Mouse (Mus musculus) heart, embryonic 11.5 days (tissue): Measurements from ENCODE around the gene Abhd4. TPM values are rescaled to one million over a fixed set of nuclear protein-coding genes. Genes with fewer than 3 reads are reported as not detected.
"Not testable (repeated sequence)": the region's sequence is repeated elsewhere in the genome, so short reads cannot be mapped to it uniquely, and the experiment has no call there.

Experiments used
- ATAC-seq: fragments of 200-750 bp; cut with Nextera tagmentation; replicated peaks from 2 replicates; pipeline ENCODE4 v1.8.0; 2017; ENCODE audit warnings: moderate library complexity; ENCODE audit not compliant: insufficient number of reproducible peaks, low FRiP score, low TSS enrichment
- H3K27ac ChIP-seq: fragments of 300-500 bp; sonication (generic); 2 replicates; pipeline ENCODE4 v1.5.1; 2014; ENCODE audit warnings: mild to moderate bottlenecking, low read depth, low read length
- H3K27me3 ChIP-seq: fragments of 300-500 bp; sonication (generic); 2 replicates; pipeline ENCODE4 v1.6.1; 2014; ENCODE audit warnings: mild to moderate bottlenecking, low read length, mixed read lengths; ENCODE audit not compliant: control insufficient read depth, insufficient read depth
- H3K36me3 ChIP-seq: fragments of 300-500 bp; sonication (generic); 2 replicates; pipeline ENCODE4 v1.6.1; 2014; ENCODE audit warnings: mild to moderate bottlenecking, low read length, moderate library complexity, mixed read lengths; ENCODE audit not compliant: control insufficient read depth, insufficient read depth
- H3K4me1 ChIP-seq: fragments of 300-500 bp; sonication (generic); 2 replicates; pipeline ENCODE4 v1.6.1; 2014; ENCODE audit warnings: low read length; ENCODE audit not compliant: control insufficient read depth, insufficient read depth
- H3K4me2 ChIP-seq: fragments of 300-500 bp; sonication (generic); 2 replicates; pipeline ENCODE4 v1.6.1; 2014; ENCODE audit warnings: mild to moderate bottlenecking, moderate library complexity
- H3K4me3 ChIP-seq: fragments of 300-500 bp; sonication (generic); 2 replicates; pipeline ENCODE4 v1.5.1; 2014; ENCODE audit warnings: low read depth, low read length
- H3K9ac ChIP-seq: fragments of 300-500 bp; sonication (generic); 2 replicates; pipeline ENCODE4 v1.6.1; 2014; ENCODE audit warnings: mild to moderate bottlenecking, low read depth, low read length, moderate library complexity
- H3K9me3 ChIP-seq: fragments of 300-500 bp; sonication (generic); replicated peaks from 2 replicates; pipeline ENCODE4 v1.6.1; 2016; ENCODE audit warnings: low read length; ENCODE audit not compliant: control insufficient read depth
- WGBS: fragments of 180-500 bp; shearing (Covaris S2); extraction: QIAGEN DNeasy Blood & Tissue Kit; methylation state at CpG from one replicate; pipeline ENCODE4 v1.1.7; 2014; ENCODE audit not compliant: insufficient replicate concordance; 5-methylcytosine and 5-hydroxymethylcytosine counted together
- polyA plus RNA-seq: library from polyadenylated mRNA; unstranded; fragments of >200 nt; fragmentation: Nextera tagmentation; extraction: Ambion mirVana; gene quantifications from 2 replicates; pipeline ENCODE4 v1.2.1, GENCODE M21; 2014

The Abhd4 gene
- polyA plus RNA-seq, 1 experiment from 2014 or later = 97.3 TPM

DNA sequence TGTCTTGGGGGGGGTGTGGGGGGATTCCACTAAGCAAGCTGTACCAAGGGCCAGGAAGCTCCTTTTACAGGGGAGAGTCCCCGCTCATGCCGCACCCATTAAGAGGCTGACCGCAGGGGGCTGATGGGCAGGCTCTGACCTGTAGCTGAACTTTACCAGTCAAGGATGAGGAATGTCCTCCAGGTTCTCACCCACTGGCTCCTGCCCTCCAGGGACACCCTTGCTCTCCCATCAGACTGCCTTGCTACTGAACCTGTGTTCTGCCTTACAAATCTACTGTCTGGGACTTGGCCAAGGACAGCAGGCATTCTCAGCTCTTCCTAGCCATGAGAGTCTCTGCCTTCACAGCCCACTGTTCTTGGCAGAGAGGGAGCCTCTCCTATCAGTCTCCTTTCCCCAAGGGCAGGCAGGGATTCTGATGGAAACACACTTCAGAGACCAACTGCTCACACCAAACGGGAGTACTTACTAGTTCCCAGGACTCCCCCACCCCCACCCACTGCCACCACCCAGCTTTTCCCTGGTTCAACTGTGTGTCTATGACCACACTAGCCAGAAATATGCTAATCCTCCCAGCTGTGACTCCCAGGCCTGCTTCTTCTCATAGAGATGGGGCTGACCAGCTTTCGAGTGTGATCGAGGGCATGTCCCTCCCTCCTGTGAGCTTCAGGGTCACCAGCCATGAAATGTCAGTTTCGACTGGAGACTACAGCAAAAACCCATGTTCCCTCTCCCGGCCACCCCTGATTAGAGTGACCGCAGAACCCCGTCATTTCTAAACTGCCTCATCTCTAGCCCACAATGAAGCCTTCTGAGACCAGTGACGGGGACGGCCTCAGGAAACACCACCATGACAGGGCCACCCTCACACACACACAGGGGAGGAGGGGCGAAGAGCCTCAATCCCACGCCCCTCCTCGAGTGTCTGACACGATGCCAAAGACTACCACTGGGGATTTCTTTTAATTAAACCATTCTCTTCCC, 29.2 kb upstream of the Abhd4 start:
- Histone ChIP-seq H3K4me3 (no peak overlapping the region), H3K4me2 (no peak overlapping the region; the same call in 1 of the 2 replicates), H3K36me3 (no peaks in the 10 kb centered on the region), H3K9me3 (no peaks in the 10 kb centered on the region), H3K4me1 (peaks cover 34% of the 10 kb centered on the region), H3K27me3 (peaks cover 2% of the 10 kb centered on the region; the same call in 1 of the 2 replicates), H3K9ac (0 out of 2 replicates have a peak overlapping the region, but pooled peaks have one; percentile 6), H3K27ac (peak overlapping the region; percentile 59)
- WGBS = 44% methylated on average over 16 of the region's 16 CpGs
- ATAC-seq = peak; percentile 9; the same call in 1 of the 2 replicates

GRCm38 (mm10) chr14:54225725-54226124, 28.3 kb upstream of the Abhd4 start:
- no peak overlapping the region for H3K9ac ChIP-seq
- no peak overlapping the region for H3K27ac ChIP-seq
- no peak for ATAC-seq
- H3K4me2 ChIP-seq = no peak overlapping the region
- no peak overlapping the region for H3K4me3 ChIP-seq
- no peaks in the 10 kb centered on the region for H3K36me3 ChIP-seq
- H3K27me3 ChIP-seq = peaks cover 2% of the 10 kb centered on the region; the same call in 1 of the 2 replicates
- WGBS = 76% methylated on average over 11 of the region's 11 CpGs
- no peaks in the 10 kb centered on the region for H3K9me3 ChIP-seq
- H3K4me1 ChIP-seq = peaks cover 36% of the 10 kb centered on the region

DNA sequence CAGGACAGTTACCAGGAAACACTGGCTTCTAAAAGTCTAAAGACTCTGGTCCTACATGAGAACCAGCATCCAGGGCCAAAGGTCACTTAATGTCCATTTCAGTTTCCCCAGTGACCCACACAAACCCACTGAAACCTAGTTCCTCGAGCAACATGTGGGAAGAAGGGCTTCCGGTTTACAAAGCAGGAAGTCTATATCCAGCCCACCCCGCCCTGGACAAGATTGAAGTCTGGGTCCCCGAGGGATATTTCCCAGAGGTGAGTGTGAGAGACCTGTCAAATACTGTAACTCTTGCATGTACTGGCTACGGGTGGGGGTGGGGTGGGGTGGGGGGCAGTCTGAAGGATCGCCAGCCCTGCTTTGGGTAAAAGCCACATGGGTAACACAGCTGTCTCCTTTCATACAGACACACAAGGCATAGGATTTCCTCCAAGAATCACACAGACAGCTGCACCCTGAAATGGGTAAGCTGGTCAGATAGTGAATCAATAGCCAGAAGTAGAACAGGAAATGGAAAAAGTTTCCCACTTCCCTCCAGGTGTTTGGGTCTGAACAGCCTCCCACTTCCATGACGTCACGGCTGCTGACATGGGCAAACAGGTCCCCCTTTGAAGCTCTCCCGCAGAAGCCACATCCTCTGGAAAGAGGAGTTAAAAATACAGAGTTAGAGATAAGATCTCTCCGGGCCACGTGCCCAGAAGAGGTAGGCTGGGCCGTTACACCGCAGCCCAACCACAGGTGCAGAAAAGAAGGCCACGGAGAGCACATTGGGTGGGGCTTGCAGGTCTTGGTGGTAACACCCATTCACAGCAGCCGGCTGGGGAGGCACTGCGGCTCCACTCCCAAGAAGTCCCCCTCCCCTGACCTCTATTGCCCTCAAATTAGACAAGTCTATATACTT, 26.8 kb upstream of the Abhd4 start:
- Histone ChIP-seq H3K9me3 (no peaks in the 10 kb centered on the region), H3K36me3 (no peaks in the 10 kb centered on the region), H3K4me3 (no peak overlapping the region), H3K27me3 (peaks cover 2% of the 10 kb centered on the region; the same call in 1 of the 2 replicates), H3K27ac (peak overlapping the region; percentile 23; the same call in 1 of the 2 replicates), H3K9ac (no peak overlapping the region), H3K4me1 (peaks cover 34% of the 10 kb centered on the region), H3K4me2 (peak overlapping the region; percentile 66)
- 21% methylated on average over 16 of the region's 16 CpGs for WGBS
- peak; percentile 22; the same call in 1 of the 2 replicates for ATAC-seq

- peaks cover 37% of the 10 kb centered on the region for H3K4me1 ChIP-seq
- no peaks in the 10 kb centered on the region for H3K9me3 ChIP-seq
These were observed 26.0 kb upstream of the Abhd4 start for GRCm38 (mm10) chr14:54227911-54228451.

GRCm38 (mm10) chr14:54228501-54228900, 25.5 kb upstream of the Abhd4 start:
- ATAC-seq = no peak
- H3K27ac ChIP-seq = 0 out of 2 replicates have a peak overlapping the region, but pooled peaks have one; percentile 23
- H3K4me2 ChIP-seq = peak overlapping the region; percentile 66
- peaks cover 2% of the 10 kb centered on the region; the same call in 1 of the 2 replicates for H3K27me3 ChIP-seq
- H3K9ac ChIP-seq = peak overlapping the region; percentile 48; the same call in 1 of the 2 replicates
- H3K4me1 ChIP-seq = peaks cover 42% of the 10 kb centered on the region
- H3K4me3 ChIP-seq = peak overlapping the region; percentile 24; the same call in 1 of the 2 replicates
- WGBS = 18% methylated on average over 7 of the region's 7 CpGs
- H3K36me3 ChIP-seq = no peaks in the 10 kb centered on the region
- no peaks in the 10 kb centered on the region for H3K9me3 ChIP-seq

More at GRCm38 (mm10) chr14:54227911-54228451, 26.0 kb upstream of the Abhd4 start:
- Histone ChIP-seq H3K36me3 (no peaks in the 10 kb centered on the region), H3K9ac (0 out of 2 replicates have a peak overlapping the region, but pooled peaks have one; percentile 28), H3K4me2 (peak overlapping the region; percentile 66), H3K4me3 (peak overlapping the region; percentile 24), H3K27ac (peak overlapping the region; percentile 23; the same call in 1 of the 2 replicates), H3K27me3 (peaks cover 2% of the 10 kb centered on the region; the same call in 1 of the 2 replicates)
- ATAC-seq = peak; percentile 56
- WGBS = 1% methylated on average over 10 of the region's 10 CpGs

- H3K9ac ChIP-seq = peak overlapping the region; percentile 48
- H3K4me1 ChIP-seq = peaks cover 47% of the 10 kb centered on the region
- ATAC-seq = no peak
- H3K36me3 ChIP-seq = no peaks in the 10 kb centered on the region
- H3K27ac ChIP-seq = no peak overlapping the region
- H3K9me3 ChIP-seq = no peaks in the 10 kb centered on the region
- WGBS = 14% methylated on average over 25 of the region's 25 CpGs
- H3K4me2 ChIP-seq = peak overlapping the region; percentile 66
- H3K27me3 ChIP-seq = peaks cover 2% of the 10 kb centered on the region; the same call in 1 of the 2 replicates
- peak overlapping the region; percentile 25 for H3K4me3 ChIP-seq
These were observed 24.9 kb upstream of the Abhd4 start for GRCm38 (mm10) chr14:54228933-54229713.

DNA sequence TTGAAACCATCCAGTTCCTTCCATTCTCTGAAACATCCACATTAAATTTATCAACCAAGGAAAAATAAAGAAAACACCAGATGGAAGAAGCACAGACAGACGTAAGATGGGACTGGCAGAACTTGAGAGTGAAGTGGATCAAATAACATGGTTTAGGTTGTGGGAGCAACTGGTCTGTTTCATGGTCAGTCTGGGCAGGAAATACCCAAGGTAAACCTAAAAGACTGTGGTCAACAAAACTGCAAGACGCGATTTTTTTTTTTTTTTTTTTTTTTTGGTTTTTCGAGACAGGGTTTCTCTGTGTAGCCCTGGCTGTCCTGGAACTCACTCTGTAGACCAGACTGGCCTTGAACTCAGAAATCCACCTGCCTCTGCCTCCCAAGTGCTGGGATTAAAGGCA, 24.1 kb upstream of the Abhd4 start:
- not testable (repeated sequence) for H3K36me3 ChIP-seq, H3K27ac ChIP-seq, ATAC-seq, H3K4me2 ChIP-seq, H3K4me3 ChIP-seq, H3K27me3 ChIP-seq, H3K9ac ChIP-seq, H3K9me3 ChIP-seq
- H3K4me1 ChIP-seq = peaks cover 48% of the 10 kb centered on the region
- WGBS = 72% methylated on average over 3 of the region's 4 CpGs
